Mouse (Mus musculus): ENCODE measurements around the gene Mfsd12. TPM values are rescaled to one million over a fixed set of nuclear protein-coding genes. Genes with fewer than 3 reads are reported as not detected.

Gene Mfsd12
- total and polyA plus RNA-seq, 3 experiments, result 22.5 to 29.0 TPM; not detected in 1

DNA sequence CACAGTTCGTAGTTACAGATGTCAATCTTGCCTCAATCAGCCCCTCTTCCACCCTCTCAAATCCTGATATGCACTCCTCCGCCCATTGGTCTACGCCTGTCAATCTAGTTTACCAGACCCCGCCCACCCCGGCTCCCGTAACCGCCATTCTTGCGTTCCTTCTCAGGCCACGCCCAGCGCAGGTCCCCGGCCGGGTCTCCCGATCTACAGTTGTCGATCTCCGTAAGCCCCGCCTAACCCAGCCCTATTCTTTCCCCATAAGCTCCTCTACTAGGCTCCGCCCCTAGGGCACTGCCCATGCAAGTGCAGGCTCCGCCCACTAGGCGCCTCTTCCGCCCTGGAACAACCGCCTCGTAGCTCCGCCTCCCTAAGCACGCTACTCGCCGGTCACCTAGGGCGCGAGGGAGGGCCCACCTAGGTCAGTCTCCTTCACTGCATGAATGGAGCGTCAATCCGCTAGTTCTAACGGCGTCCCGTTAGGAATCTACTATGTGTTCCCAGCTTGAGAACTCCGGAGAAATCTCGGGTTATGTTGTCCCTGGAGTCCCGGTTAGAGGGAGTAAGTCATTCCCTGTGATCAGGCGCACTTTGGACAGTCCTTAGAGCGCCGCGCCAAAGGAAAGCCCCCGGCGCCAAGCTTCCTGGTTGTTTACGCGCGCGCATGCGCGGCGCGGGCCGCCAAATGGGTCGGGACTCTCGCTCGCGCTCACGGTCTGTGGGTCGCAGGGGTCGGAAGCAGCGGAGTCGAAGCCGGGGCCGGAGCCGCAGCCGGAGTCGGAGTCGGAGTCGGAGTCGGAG, 36.5 kb upstream of the Mfsd12 start, which contains the start of gene Cactin (continued):
- TF ChIP-seq MAZ (IDR thresholded peaks at IDR 0.05; ENCODE audit: low read depth, low read length), result no peak
- peak; percentile 80 to 84; a peak in 3 of 4 replicates for TF ChIP-seq POLR2A (IDR thresholded peaks at IDR 0.05; ENCODE audit: control insufficient read depth in 1 of 2, insufficient read depth in 1 of 2, low read depth in 1 of 2, low read length in 2 of 2, poor library complexity in 1 of 2)
- no peak for TF ChIP-seq MAFK (IDR thresholded peaks at IDR 0.05; ENCODE audit: borderline replicate concordance, low read depth, low read length)
- no peak for TF ChIP-seq USF1 (IDR thresholded peaks at IDR 0.05; ENCODE audit: low read depth, low read length)
- no peak for TF ChIP-seq ZNF384 (IDR thresholded peaks at IDR 0.05; ENCODE audit: low read depth, low read length)
- TF ChIP-seq GABPA (IDR thresholded peaks at IDR 0.05; ENCODE audit: low read depth, low read length), result no peak
- peak; percentile 100 for TF ChIP-seq MAX (IDR thresholded peaks at IDR 0.05; ENCODE audit: low read length)
- TF ChIP-seq HCFC1 (IDR thresholded peaks at IDR 0.05; ENCODE audit: low read depth, low read length), result peak; percentile 97
- peak; percentile 81 for TF ChIP-seq MXI1 (IDR thresholded peaks at IDR 0.05; ENCODE audit: low read depth, low read length)
- TF ChIP-seq CTCF (IDR thresholded peaks at IDR 0.05 in 2 of 3, conservative IDR thresholded peaks at IDR 0.05 in 1 of 3; ENCODE audit: control insufficient read depth in 1 of 3, insufficient read depth in 1 of 3, low read depth in 2 of 3, low read length in 3 of 3, poor library complexity in 1 of 3, severe bottlenecking in 1 of 3), result no peak; a peak in 1 of 6 replicates
- TF ChIP-seq MEF2A (IDR thresholded peaks at IDR 0.05; ENCODE audit: extremely low read depth, insufficient replicate concordance, low read depth, low read length, poor library complexity, severe bottlenecking), result no peak
- no peak for TF ChIP-seq CHD2 (IDR thresholded peaks at IDR 0.05; ENCODE audit: low read length)

DNA sequence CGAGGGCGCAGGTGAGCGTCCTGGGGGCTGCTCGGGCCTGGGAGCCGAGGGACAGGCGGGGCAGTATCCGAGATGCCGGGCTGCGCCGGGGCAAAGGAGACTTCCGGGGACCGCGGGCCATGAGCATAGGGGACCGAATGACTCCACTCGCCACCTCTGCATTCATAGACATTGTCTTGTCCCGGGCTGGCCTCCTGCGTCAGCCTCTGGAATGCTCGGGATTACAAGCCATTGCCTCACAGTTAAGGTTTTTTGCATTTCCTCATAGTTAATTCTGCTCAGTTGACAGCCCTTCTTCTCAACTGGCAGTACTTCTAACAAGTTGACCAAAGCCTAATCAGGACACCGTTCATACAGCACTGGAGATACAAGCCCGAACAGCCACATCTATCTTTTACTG, 35.9 kb upstream of the Mfsd12 start:
- DNase-seq (ENCODE audit: low read depth, low spot score), result no peak
- H3K4me1 ChIP-seq (ENCODE audit: control insufficient read depth in 1 of 2, insufficient read depth in 2 of 2, low read length in 2 of 2), result peaks cover 0 to 12% of the 10 kb centered on the region in 2 experiments; a peak in 3 of 4 replicates
- peaks cover 20% of the 10 kb centered on the region for H3K79me2 ChIP-seq (ENCODE audit: control insufficient read depth, insufficient read depth, low read length, poor library complexity)
- H3K9ac ChIP-seq (ENCODE audit: control insufficient read depth, low read depth, low read length, poor library complexity, severe bottlenecking), result peak overlapping the region; percentile 93
- H3K27me3 ChIP-seq (ENCODE audit: control insufficient read depth in 1 of 2, insufficient read depth in 2 of 2, low read length in 2 of 2), result no peaks in the 10 kb centered on the region
- H3K4me3 ChIP-seq (ENCODE audit: control insufficient read depth in 1 of 2, insufficient read depth in 1 of 2, low read depth in 2 of 2, low read length in 2 of 2), result peak overlapping the region; percentile 54 to 86
- TF ChIP-seq ZNF384 (IDR thresholded peaks at IDR 0.05; ENCODE audit: low read depth, low read length) (no peak), HCFC1 (IDR thresholded peaks at IDR 0.05; ENCODE audit: low read depth, low read length) (no peak), TBP (IDR thresholded peaks at IDR 0.05; ENCODE audit: low read depth, low read length) (no peak), NRF1 (IDR thresholded peaks at IDR 0.05; ENCODE audit: insufficient read depth, low read depth, low read length, poor library complexity, severe bottlenecking) (no peak), CTCF (IDR thresholded peaks at IDR 0.05 in 2 of 3, conservative IDR thresholded peaks at IDR 0.05 in 1 of 3; ENCODE audit: control insufficient read depth in 1 of 3, insufficient read depth in 1 of 3, low read depth in 2 of 3, low read length in 3 of 3, poor library complexity in 1 of 3, severe bottlenecking in 1 of 3) (no peak), SIN3A (IDR thresholded peaks at IDR 0.05; ENCODE audit: low read length) (no peak), MAZ (IDR thresholded peaks at IDR 0.05; ENCODE audit: low read depth, low read length) (no peak), CHD2 (IDR thresholded peaks at IDR 0.05; ENCODE audit: low read length) (no peak), ETS1 (IDR thresholded peaks at IDR 0.05; ENCODE audit: low read depth, low read length) (no peak), ZMIZ1 (IDR thresholded peaks at IDR 0.05; ENCODE audit: low read depth, low read length) (no peak), BHLHE40 (IDR thresholded peaks at IDR 0.05; ENCODE audit: borderline replicate concordance, low read depth, low read length) (no peak), POLR2AphosphoS5 (IDR thresholded peaks at IDR 0.05; ENCODE audit: borderline replicate concordance, low read depth, low read length) (no peak), ZKSCAN1 (IDR thresholded peaks at IDR 0.05; ENCODE audit: low read depth, low read length) (no peak)
- peak overlapping the region; percentile 46 for H3K27ac ChIP-seq (ENCODE audit: control insufficient read depth, low read depth, low read length)
- peaks cover 2 to 6% of the 10 kb centered on the region in 2 experiments; a peak in 2 of 4 replicates for H3K36me3 ChIP-seq (ENCODE audit: control insufficient read depth in 1 of 2, insufficient read depth in 2 of 2, low read length in 2 of 2)
- H3K9me3 ChIP-seq (replicated peaks; ENCODE audit: insufficient read depth, low read length), result no peaks in the 10 kb centered on the region

All from MEL (cell line).